Mouse (Mus musculus) heart, adult 2 months (tissue): Measurements from ENCODE around the gene Rora.

Experiments used
- CTCF ChIP-seq: fragments of 200-600 bp; IDR thresholded peaks from 2 replicates; pipeline ENCODE4 v1.8.1; 2022; ENCODE audit warnings: antibody characterized with exemption, mild to moderate bottlenecking, moderate library complexity
- POLR2A ChIP-seq: fragments of 200-500 bp; IDR thresholded peaks from 2 replicates; pipeline ENCODE4 v1.6.1; 2011; ENCODE audit warnings: mild to moderate bottlenecking, low read depth, low read length, control low read depth; ENCODE audit not compliant: insufficient read depth

GRCm38 (mm10) chr9:69372871-69373270, 719.3 kb downstream of the Rora start:
- no peak for TF ChIP-seq CTCF
- no peak for TF ChIP-seq POLR2A
